ENCODE assay signal across 8 mouse cellular contexts in genomic region chr6:13676196-13676595, GRCm38 (mm10). TPM values are rescaled to one million over a fixed set of nuclear protein-coding genes. Genes with fewer than 3 reads are reported as not detected.
DNase-seq lines count a peak whose midpoint lies in the region; ATAC-seq and TF ChIP-seq lines count a peak whose summit lies in the region.

No protein-coding gene starts in this region.

- H3K4me1 ChIP-seq in lung, embryonic 14.5 days (ENCODE audit: insufficient read depth): no peaks in the 10 kb centered on the region
- peaks cover 22% of the 10 kb centered on the region for H3K4me1 ChIP-seq in embryonic facial prominence, embryonic 10.5 days
- no peaks in the 10 kb centered on the region for H3K4me1 ChIP-seq in hindbrain, postnatal 0 days (ENCODE audit: insufficient read depth, low read length)
- H3K4me1 ChIP-seq in midbrain, postnatal 0 days (ENCODE audit: insufficient read depth, low read length): peaks cover 8% of the 10 kb centered on the region; the same call in 1 of the 2 replicates

- no peaks in the 10 kb centered on the region for H3K27me3 ChIP-seq in lung, embryonic 14.5 days (ENCODE audit: insufficient read depth, low read length)
- H3K27me3 ChIP-seq in embryonic facial prominence, embryonic 10.5 days (replicated peaks; ENCODE audit: low read depth, poor library complexity, severe bottlenecking): no peaks in the 10 kb centered on the region
- no peaks in the 10 kb centered on the region for H3K27me3 ChIP-seq in hindbrain, postnatal 0 days (ENCODE audit: insufficient read depth, low read length)
- no peaks in the 10 kb centered on the region for H3K27me3 ChIP-seq in midbrain, postnatal 0 days (ENCODE audit: insufficient read depth, low read length)

- H3K4me2 ChIP-seq in lung, embryonic 14.5 days: peak overlapping the region; percentile 82
- H3K4me2 ChIP-seq in hindbrain, postnatal 0 days (ENCODE audit: low read depth, low read length): peak overlapping the region; percentile 83
- peak overlapping the region; percentile 82 for H3K4me2 ChIP-seq in midbrain, postnatal 0 days (ENCODE audit: low read depth, low read length, poor library complexity, severe bottlenecking)

- ATAC-seq in lung, embryonic 14.5 days (ENCODE audit: insufficient read depth): no peak
- ATAC-seq in hindbrain, postnatal 0 days: no peak
- ATAC-seq in midbrain, postnatal 0 days (ENCODE audit: low FRiP score): no peak
- ATAC-seq in inflammation-experienced regulatory T-cells, adult 6 months: no peak

- H3K4me3 ChIP-seq in lung, embryonic 14.5 days (ENCODE audit: low read depth, low read length): peak overlapping the region; percentile 86
- H3K4me3 ChIP-seq in embryonic facial prominence, embryonic 10.5 days: peak overlapping the region; percentile 84
- peak overlapping the region; percentile 99 for H3K4me3 ChIP-seq in hindbrain, postnatal 0 days (ENCODE audit: low read length)
- H3K4me3 ChIP-seq in midbrain, postnatal 0 days (ENCODE audit: low read depth, low read length): peak overlapping the region; percentile 97

- H3K9me3 ChIP-seq in lung, embryonic 14.5 days (ENCODE audit: low read depth, low read length): no peaks in the 10 kb centered on the region
- no peaks in the 10 kb centered on the region for H3K9me3 ChIP-seq in embryonic facial prominence, embryonic 10.5 days
- H3K9me3 ChIP-seq in hindbrain, postnatal 0 days (ENCODE audit: low read length): no peaks in the 10 kb centered on the region
- H3K9me3 ChIP-seq in midbrain, postnatal 0 days (ENCODE audit: low read length): no peaks in the 10 kb centered on the region

- DNase-seq in lung, embryonic 14.5 days: peak; percentile 8
- DNase-seq in lung, postnatal 4 days: no peak
- DNase-seq in embryonic facial prominence, embryonic 10.5 days (ENCODE audit: low spot score): no peak
- no peak for DNase-seq in hindbrain, postnatal 0 days (ENCODE audit: low spot score)
- DNase-seq in midbrain, postnatal 0 days (ENCODE audit: low spot score): no peak
- DNase-seq in urinary bladder, postnatal 36 days (ENCODE audit: low spot score in 2 of 2): no peak
- DNase-seq in lung, postnatal 25 days (ENCODE audit: low spot score): no peak

- H3K9ac ChIP-seq in lung, embryonic 14.5 days: no peak overlapping the region
- no peak overlapping the region for H3K9ac ChIP-seq in hindbrain, postnatal 0 days (replicated peaks; ENCODE audit: low read length)
- 0 out of 2 replicates have a peak overlapping the region, but pooled peaks have one; percentile 91 for H3K9ac ChIP-seq in midbrain, postnatal 0 days (replicated peaks; ENCODE audit: low read length, poor library complexity, severe bottlenecking)

- H3K27ac ChIP-seq in lung, embryonic 14.5 days (ENCODE audit: low read depth): no peak overlapping the region
- H3K27ac ChIP-seq in embryonic facial prominence, embryonic 10.5 days (replicated peaks): no peak overlapping the region
- no peak overlapping the region for H3K27ac ChIP-seq in hindbrain, postnatal 0 days
- H3K27ac ChIP-seq in midbrain, postnatal 0 days (ENCODE audit: low read depth, low read length): no peak overlapping the region

- TF ChIP-seq CTCF in lung, embryonic 14.5 days (IDR thresholded peaks at IDR 0.05; ENCODE audit: low read depth): no peak
- TF ChIP-seq CTCF in hindbrain, postnatal 0 days (IDR thresholded peaks at IDR 0.05; ENCODE audit: low read depth): no peak
- no peak for TF ChIP-seq CTCF in midbrain, postnatal 0 days (IDR thresholded peaks at IDR 0.05)

- H3K36me3 ChIP-seq in lung, embryonic 14.5 days (ENCODE audit: insufficient read depth): no peaks in the 10 kb centered on the region
- H3K36me3 ChIP-seq in embryonic facial prominence, embryonic 10.5 days (replicated peaks): peaks cover 3% of the 10 kb centered on the region
- no peaks in the 10 kb centered on the region for H3K36me3 ChIP-seq in hindbrain, postnatal 0 days (ENCODE audit: insufficient read depth, low read length)
- H3K36me3 ChIP-seq in midbrain, postnatal 0 days (ENCODE audit: insufficient read depth, low read length): no peaks in the 10 kb centered on the region

RNA-seq across cellular contexts. Expression of gene Bmt2, which starts 1.6 kb away (rescaled TPM):
- polyA plus RNA-seq in lung, embryonic 14.5 days (2014; fragmentation: Nextera tagmentation; extraction: Ambion mirVana): 22.8 and 23.0 TPM in 2 replicates
- polyA plus RNA-seq in embryonic facial prominence, embryonic 10.5 days (2016; fragmentation: Nextera tagmentation; extraction: Ambion mirVana): 18.0 and 18.3 TPM in 2 replicates
- total RNA-seq in hindbrain, postnatal 0 days (2014; rRNA removed): 19.4 and 20.6 TPM in 2 replicates
- polyA plus RNA-seq in hindbrain, postnatal 0 days (2015; fragmentation: Nextera tagmentation; extraction: Ambion mirVana): 11.2 and 11.8 TPM in 2 replicates
- 28.9 and 31.9 TPM in 2 replicates for total RNA-seq in midbrain, postnatal 0 days (2014; rRNA removed)
- polyA plus RNA-seq in midbrain, postnatal 0 days (2015; fragmentation: Nextera tagmentation; extraction: Ambion mirVana): 10.0 and 11.0 TPM in 2 replicates
- polyA plus RNA-seq in inflammation-experienced regulatory T-cells, adult 6 months (2017; shearing (Covaris generic)): 10 to 100 TPM in 2 of 3 experiments, 1 to 10 TPM in 1; 5.2 to 10.8 (median 10.1) TPM
